ENCODE assay signal across 15 mouse cellular contexts in genomic region chr11:117097021-117097420, GRCm38 (mm10). TPM values are rescaled to one million over a fixed set of nuclear protein-coding genes. Genes with fewer than 3 reads are reported as not detected.
DNase-seq lines count a peak whose midpoint lies in the region; ATAC-seq and TF ChIP-seq lines count a peak whose summit lies in the region.
"Had no signal": no experiment of that assay in that cellular context is flagged by ENCODE, and none has a peak within 500 bp of the region (broad histone marks: within the 10 kb centered on the region; RNA-seq: fewer than 3 reads in every experiment).

No protein-coding gene starts in this region.

- no peaks in the 10 kb centered on the region for H3K36me3 ChIP-seq in kidney, postnatal 0 days (ENCODE audit: insufficient read depth, low read length)
- H3K36me3 ChIP-seq in lung, embryonic 16.5 days (ENCODE audit: control insufficient read depth, insufficient read depth, low read length) = no peaks in the 10 kb centered on the region
- H3K36me3 ChIP-seq: limb, embryonic 13.5 days; midbrain, embryonic 12.5 days had no signal

- H3K9ac ChIP-seq in kidney, postnatal 0 days (ENCODE audit: low read depth, low read length) = no peak overlapping the region
- no peak overlapping the region for H3K9ac ChIP-seq in lung, embryonic 16.5 days (ENCODE audit: low read length)
- H3K9ac ChIP-seq: limb, embryonic 13.5 days; liver, postnatal 0 days; midbrain, embryonic 12.5 days had no signal

- DNase-seq in adrenal gland, postnatal 14 days = peak; percentile 36
- no peak for DNase-seq in adrenal gland, postnatal 25 days
- DNase-seq in kidney, postnatal 0 days (ENCODE audit: low spot score) = no peak
- no peak for DNase-seq in kidney, adult 8-10 months
- DNase-seq in heart, adult 8-10 months (ENCODE audit: low spot score) = peak; percentile 82
- no peak for DNase-seq in frontal cortex, postnatal 10 days (ENCODE audit: low spot score in 2 of 2)
- DNase-seq in adrenal gland, adult 8-10 months = no peak
- DNase-seq: liver, postnatal 0 days; spleen, adult 18-20 months had no signal

- TF ChIP-seq CTCF in kidney, postnatal 0 days (IDR thresholded peaks at IDR 0.05; ENCODE audit: low read depth) = no peak

- peak overlapping the region; percentile 69 for H3K27ac ChIP-seq in kidney, postnatal 0 days
- H3K27ac ChIP-seq in lung, embryonic 16.5 days (ENCODE audit: low read length) = peak overlapping the region; percentile 71
- H3K27ac ChIP-seq: midbrain, embryonic 12.5 days had no signal

- peaks cover 20% of the 10 kb centered on the region for H3K4me1 ChIP-seq in kidney, postnatal 0 days (replicated peaks; ENCODE audit: insufficient read depth, low read length)
- peaks cover 28% of the 10 kb centered on the region for H3K4me1 ChIP-seq in lung, embryonic 16.5 days (replicated peaks; ENCODE audit: control insufficient read depth, insufficient read depth, low read length)

- no peaks in the 10 kb centered on the region for H3K27me3 ChIP-seq in kidney, postnatal 0 days (ENCODE audit: insufficient read depth, low read length)
- H3K27me3 ChIP-seq in lung, embryonic 16.5 days (ENCODE audit: control insufficient read depth, insufficient read depth, low read depth, low read length) = no peaks in the 10 kb centered on the region
- H3K27me3 ChIP-seq: limb, embryonic 13.5 days; midbrain, embryonic 12.5 days; Patski had no signal

- H3K9me3 ChIP-seq in kidney, postnatal 0 days (replicated peaks; ENCODE audit: low read length) = no peaks in the 10 kb centered on the region
- H3K9me3 ChIP-seq in lung, embryonic 16.5 days (ENCODE audit: control insufficient read depth, low read length) = no peaks in the 10 kb centered on the region
- H3K9me3 ChIP-seq: limb, embryonic 13.5 days; midbrain, embryonic 12.5 days had no signal

- no peak for ATAC-seq in kidney, postnatal 0 days (replicated peaks; ENCODE audit: low FRiP score, low read depth)
- ATAC-seq in lung, embryonic 16.5 days (ENCODE audit: low read depth) = no peak
- ATAC-seq: forebrain, embryonic 16.5 days; inflammation-experienced regulatory T-cells, adult 6 months; liver, postnatal 0 days; Patski had no signal

- 57% methylated on average over 9 of the region's 9 CpGs for WGBS in kidney, postnatal 0 days
- 56% methylated on average over 9 of the region's 9 CpGs for WGBS in lung, embryonic 16.5 days

- no peak overlapping the region for H3K4me3 ChIP-seq in kidney, postnatal 0 days (replicated peaks; ENCODE audit: low read depth, low read length)
- H3K4me3 ChIP-seq in lung, embryonic 16.5 days (ENCODE audit: low read length) = no peak overlapping the region
- H3K4me3 ChIP-seq: limb, embryonic 13.5 days; midbrain, embryonic 12.5 days had no signal

- no peak overlapping the region for H3K4me2 ChIP-seq in kidney, postnatal 0 days (ENCODE audit: low read length)
- H3K4me2 ChIP-seq in lung, embryonic 16.5 days (ENCODE audit: low read depth, low read length) = no peak overlapping the region
- H3K4me2 ChIP-seq: limb, embryonic 13.5 days; midbrain, embryonic 12.5 days had no signal

RNA-seq across cellular contexts. Expression of gene Sec14l1, which starts 17.9 kb away (rescaled TPM):
- 119 TPM in 2 replicates for total RNA-seq in adrenal gland, postnatal 14 days (2021)
- 157 and 195 TPM in 2 replicates for total RNA-seq in adrenal gland, postnatal 25 days (2021)
- 87.6 and 93.7 TPM in 2 replicates for polyA plus RNA-seq in kidney, postnatal 0 days (2015; fragmentation: Nextera tagmentation; extraction: Ambion mirVana)
- total RNA-seq in heart, adult 8-10 months (2022) = 10 to 100 TPM; 61.1 to 74.3 (median 69.2) TPM
- polyA plus RNA-seq in lung, embryonic 16.5 days (2015; fragmentation: Nextera tagmentation; extraction: Ambion mirVana) = 74.5 and 76.5 TPM in 2 replicates
- 100 to 1,000 TPM; 138 to 170 (median 166) TPM for total RNA-seq in adrenal gland, adult 8-10 months (2022)

Comparison
In these comparisons a context has a peak if more than half of its experiments do, and no peak if none do; other contexts are left out.
1. DNase-seq: peak in adrenal gland, postnatal 14 days (single experiment) and heart, adult 8-10 months (single experiment); none in adrenal gland, postnatal 25 days (single experiment), kidney, postnatal 0 days (single experiment), kidney, adult 8-10 months (0 of 2), frontal cortex, postnatal 10 days (0 of 2) and adrenal gland, adult 8-10 months (single experiment).